Mouse (Mus musculus) heart, postnatal 0 days (tissue): ENCODE results near the gene Cdhr2.

Experiments used
- CTCF ChIP-seq: IDR thresholded peaks from 2 replicates; pipeline ENCODE4 v1.5.1; 2016; ENCODE audit warnings: antibody characterized with exemption, control low read depth, low read depth
- EP300 ChIP-seq: IDR thresholded peaks from 2 replicates; pipeline ENCODE4 v1.6.1; 2016; ENCODE audit warnings: antibody characterized with exemption, low read depth

DNA sequence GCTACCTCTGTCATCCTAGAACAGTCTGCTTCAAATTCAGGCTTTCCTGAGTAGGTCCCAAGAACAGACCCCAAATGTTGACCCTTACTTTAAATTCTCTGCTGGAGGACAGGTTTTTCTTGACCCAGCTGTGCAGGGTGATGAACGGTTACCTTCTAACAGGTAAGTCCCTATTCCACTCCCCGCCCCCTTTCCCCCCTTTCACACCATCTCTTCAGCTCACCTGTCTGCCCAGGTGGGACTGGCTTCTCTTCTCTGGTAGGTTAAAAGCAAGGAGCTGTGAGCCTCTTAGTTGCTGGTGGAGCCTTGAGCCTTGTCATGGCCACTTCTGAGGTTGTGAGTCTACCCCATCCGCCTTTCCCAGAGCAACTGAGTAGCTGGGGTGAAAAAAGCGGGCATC is 82.4 kb downstream of the Cdhr2 start, which contains the start of gene Eif4e1b:
- TF ChIP-seq CTCF (no peak), EP300 (no peak)
